Mouse (Mus musculus) MEL (cell line): Measurements from ENCODE around the gene Mylk. TPM values are rescaled to one million over a fixed set of nuclear protein-coding genes. Genes with fewer than 3 reads are reported as not detected.

Source experiments
- DNase-seq: peaks from one replicate; pipeline ENCODE4 v3.0.0; 2011; ENCODE audit warnings: low read depth, low spot score
- H3K27ac ChIP-seq: 2 replicates; pipeline ENCODE4 v1.5.1; 2012; ENCODE audit warnings: low read depth, mild to moderate bottlenecking, control low read depth, low read length, moderate library complexity; ENCODE audit not compliant: control insufficient read depth
- H3K27me3 ChIP-seq, 2 experiments: fragments of 150-350 bp in 1 of 2; sonication (generic) in 1 of 2; 2 replicates each; pipeline ENCODE4 v1.6.1; 2012; ENCODE audit warnings: low read length in 2 of 2, mild to moderate bottlenecking in 2 of 2, improper control_type of control experiment in 1 of 2, moderate library complexity in 1 of 2; ENCODE audit not compliant: insufficient read depth in 2 of 2, control insufficient read depth in 1 of 2
- H3K36me3 ChIP-seq, 2 experiments: 2 replicates each; pipeline ENCODE4 v1.6.1; 2012 to 2014; ENCODE audit warnings: low read length in 2 of 2, improper control_type of control experiment in 1 of 2, inconsistent platforms in 1 of 2, mild to moderate bottlenecking in 1 of 2; ENCODE audit not compliant: insufficient read depth in 2 of 2, control insufficient read depth in 1 of 2
- H3K4me1 ChIP-seq, 2 experiments: fragments of 150-350 bp in 1 of 2; sonication (generic) in 1 of 2; 2 replicates each; pipeline ENCODE4 v1.6.1; 2012; ENCODE audit warnings: low read length in 2 of 2, improper control_type of control experiment in 1 of 2, mild to moderate bottlenecking in 1 of 2; ENCODE audit not compliant: insufficient read depth in 2 of 2, control insufficient read depth in 1 of 2
- H3K4me3 ChIP-seq, 2 experiments: fragments of 150-350 bp in 1 of 2; sonication (generic) in 1 of 2; 2 replicates each; pipeline ENCODE4 v1.5.1; 2012; ENCODE audit warnings: low read depth in 2 of 2, low read length in 2 of 2, mild to moderate bottlenecking in 2 of 2, moderate library complexity in 2 of 2, control low read depth in 1 of 2, improper control_type of control experiment in 1 of 2; ENCODE audit not compliant: control insufficient read depth in 1 of 2, insufficient read depth in 1 of 2
- H3K79me2 ChIP-seq: 2 replicates; pipeline ENCODE4 v1.6.1; 2012; ENCODE audit warnings: mild to moderate bottlenecking, low read length, moderate library complexity; ENCODE audit not compliant: control insufficient read depth, poor library complexity, insufficient read depth
- H3K9ac ChIP-seq: 2 replicates; pipeline ENCODE4 v1.6.1; 2012; ENCODE audit warnings: low read depth, mild to moderate bottlenecking, control low read depth, low read length, moderate library complexity; ENCODE audit not compliant: control insufficient read depth, poor library complexity, severe bottlenecking
- H3K9me3 ChIP-seq: fragments of 150-350 bp; sonication (generic); replicated peaks from 2 replicates; pipeline ENCODE4 v1.6.1; 2012; ENCODE audit warnings: mild to moderate bottlenecking, low read length, improper control_type of control experiment, moderate library complexity; ENCODE audit not compliant: insufficient read depth
- BHLHE40 ChIP-seq: IDR thresholded peaks from 2 replicates; pipeline ENCODE4 v1.6.1; 2012; ENCODE audit warnings: low read depth, mild to moderate bottlenecking, inconsistent platforms, low read length, improper control_type of control experiment, borderline replicate concordance
- CHD2 ChIP-seq: IDR thresholded peaks from 2 replicates; pipeline ENCODE4 v1.6.1; 2011; ENCODE audit warnings: low read length, improper control_type of control experiment
- CTCF ChIP-seq, 3 experiments: IDR thresholded peaks in 2 of 3; conservative IDR thresholded peaks in 1 of 3; 2 replicates each; pipeline ENCODE4 v1.5.1; 2011 to 2012; ENCODE audit warnings: low read length in 3 of 3, low read depth in 2 of 3, mild to moderate bottlenecking in 2 of 3, improper control_type of control experiment in 1 of 3, inconsistent platforms in 1 of 3, mixed read lengths in 1 of 3, moderate library complexity in 1 of 3; ENCODE audit not compliant: control insufficient read depth in 1 of 3, insufficient read depth in 1 of 3, poor library complexity in 1 of 3, severe bottlenecking in 1 of 3
- ETS1 ChIP-seq: IDR thresholded peaks from 2 replicates; pipeline ENCODE4 v1.6.1; 2012; ENCODE audit warnings: low read depth, mild to moderate bottlenecking, inconsistent platforms, low read length, improper control_type of control experiment, moderate library complexity
- GABPA ChIP-seq: IDR thresholded peaks from 2 replicates; pipeline ENCODE4 v1.6.1; 2012; ENCODE audit warnings: low read depth, mild to moderate bottlenecking, inconsistent platforms, low read length, improper control_type of control experiment, moderate library complexity
- HCFC1 ChIP-seq: IDR thresholded peaks from 2 replicates; pipeline ENCODE4 v1.6.1; 2012; ENCODE audit warnings: low read depth, mild to moderate bottlenecking, inconsistent platforms, low read length, improper control_type of control experiment, moderate library complexity
- JUND ChIP-seq: IDR thresholded peaks from 2 replicates; pipeline ENCODE4 v1.6.1; 2011; ENCODE audit warnings: low read depth, mild to moderate bottlenecking, improper control_type of control experiment, low read length
- MYB ChIP-seq: IDR thresholded peaks from 2 replicates; pipeline ENCODE4 v1.6.1; 2011; ENCODE audit warnings: mild to moderate bottlenecking, low read depth, low read length, improper control_type of control experiment
- NELFE ChIP-seq: IDR thresholded peaks from 2 replicates; pipeline ENCODE4 v1.6.1; 2011; ENCODE audit warnings: low read depth, low read length, improper control_type of control experiment
- NRF1 ChIP-seq: IDR thresholded peaks from 2 replicates; pipeline ENCODE4 v1.6.1; 2014; ENCODE audit warnings: low read depth, mild to moderate bottlenecking, inconsistent platforms, low read length, improper control_type of control experiment, moderate library complexity; ENCODE audit not compliant: poor library complexity, insufficient read depth, severe bottlenecking
- POLR2AphosphoS5 ChIP-seq: IDR thresholded peaks from 2 replicates; pipeline ENCODE4 v1.6.1; 2012; ENCODE audit warnings: low read depth, borderline replicate concordance, mild to moderate bottlenecking, inconsistent platforms, low read length, moderate library complexity, mixed read lengths
- RAD21 ChIP-seq: IDR thresholded peaks from 2 replicates; pipeline ENCODE4 v1.6.1; 2011; ENCODE audit warnings: mild to moderate bottlenecking, low read depth, low read length, improper control_type of control experiment
- SIN3A ChIP-seq: IDR thresholded peaks from 2 replicates; pipeline ENCODE4 v1.6.1; 2012; ENCODE audit warnings: low read length, improper control_type of control experiment, inconsistent platforms
- SMC3 ChIP-seq: IDR thresholded peaks from 2 replicates; pipeline ENCODE4 v1.6.1; 2011; ENCODE audit warnings: low read depth, low read length, improper control_type of control experiment
- TAL1 ChIP-seq: IDR thresholded peaks from 2 replicates; pipeline ENCODE4 v1.6.1; 2012; ENCODE audit warnings: mild to moderate bottlenecking, inconsistent platforms, low read length, moderate library complexity, mixed read lengths
- TCF12 ChIP-seq: IDR thresholded peaks from 2 replicates; pipeline ENCODE4 v1.6.1; 2014; ENCODE audit warnings: low read depth, mild to moderate bottlenecking, inconsistent platforms, low read length, improper control_type of control experiment, moderate library complexity
- ZNF384 ChIP-seq: IDR thresholded peaks from 2 replicates; pipeline ENCODE4 v1.6.1; 2012; ENCODE audit warnings: low read depth, mild to moderate bottlenecking, inconsistent platforms, low read length, improper control_type of control experiment
- polyA plus RNA-seq, 2 experiments: library from polyadenylated mRNA; stranded (reverse) in 1 of 2; unstranded in 1 of 2; fragments of >175 nt in 1 of 2; fragments of >200 nt in 1 of 2; gene quantifications; 2 replicates each; pipeline versions ENCODE4 v1.2.1 to v1.2.4; 2012; ENCODE audit warnings: low replicate concordance in 2 of 2, low read depth in 1 of 2; ENCODE audit not compliant: insufficient read length in 2 of 2, insufficient read depth in 1 of 2, missing spikeins in 1 of 2
- total RNA-seq: library from RNA; depleted of rRNA; stranded (reverse); fragments of 300-350 nt; gene quantifications from 2 replicates; pipeline ENCODE4 v1.2.3, GENCODE M21; 2012

Gene Mylk
- total and polyA plus RNA-seq, 3 experiments, result not detected

GRCm38 (mm10) chr16:34953501-34953900, 208.5 kb downstream of the Mylk start:
- H3K27ac ChIP-seq, result no peak overlapping the region
- H3K27me3 ChIP-seq, result no peaks in the 10 kb centered on the region
- H3K9ac ChIP-seq, result no peak overlapping the region
- no peaks in the 10 kb centered on the region for H3K4me1 ChIP-seq
- TF ChIP-seq SIN3A (no peak), ZNF384 (no peak), JUND (no peak), SMC3 (no peak), HCFC1 (no peak), CTCF (IDR thresholded peaks at IDR 0.05 in 2 of 3, conservative IDR thresholded peaks at IDR 0.05 in 1 of 3; ENCODE audit: control insufficient read depth in 1 of 3, insufficient read depth in 1 of 3, low read depth in 2 of 3, low read length in 3 of 3, poor library complexity in 1 of 3, severe bottlenecking in 1 of 3) (no peak), POLR2AphosphoS5 (no peak), MYB (no peak), TCF12 (no peak)
- TF ChIP-seq, all 39 proteins: peak for 0
- Histone ChIP-seq H3K9me3 (no peaks in the 10 kb centered on the region), H3K4me3 (no peak overlapping the region), H3K36me3 (no peaks in the 10 kb centered on the region), H3K79me2 (no peaks in the 10 kb centered on the region)
- DNase-seq, result no peak

DNA sequence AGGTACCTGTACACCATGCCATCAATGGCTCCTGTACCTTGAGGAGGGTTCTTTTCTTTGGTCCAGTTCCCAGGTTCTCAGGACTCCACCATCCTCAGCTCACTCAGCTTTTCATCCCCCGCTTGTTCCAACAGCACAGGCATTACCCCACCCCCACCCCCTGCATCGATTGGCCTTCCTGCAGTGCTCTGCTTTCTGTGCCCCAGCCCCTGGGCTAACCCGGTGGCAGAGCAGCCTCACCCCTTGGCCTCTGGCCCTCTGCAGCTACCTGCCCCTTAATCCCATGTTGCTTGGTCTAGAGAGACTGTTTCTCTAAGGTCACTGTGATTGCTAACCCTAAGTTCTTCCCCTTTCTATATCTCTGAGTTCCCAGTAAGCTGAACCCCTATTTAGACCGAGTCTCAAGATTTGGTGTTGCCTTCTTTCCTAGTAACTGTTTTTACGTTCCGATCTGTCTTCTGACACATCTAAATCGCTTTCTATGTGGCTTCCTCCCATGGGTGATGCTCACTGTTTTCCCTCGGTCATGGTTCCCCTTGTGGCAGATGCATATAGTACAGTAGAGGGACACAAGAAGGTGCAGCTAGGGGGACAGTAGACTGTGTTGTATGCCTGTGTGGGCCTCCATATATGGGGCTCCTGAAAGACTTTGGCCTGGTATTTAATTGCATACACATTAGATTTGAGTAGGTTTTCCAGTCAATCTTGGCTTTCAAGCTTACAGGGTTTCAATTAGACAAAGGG, 212.6 kb downstream of the Mylk start:
- no peaks in the 10 kb centered on the region for H3K79me2 ChIP-seq
- TF ChIP-seq TAL1 (no peak), BHLHE40 (no peak), NRF1 (no peak), ETS1 (no peak), NELFE (no peak)
- TF ChIP-seq, all 39 proteins: peak for 0
- H3K9ac ChIP-seq, result no peak overlapping the region
- H3K4me3 ChIP-seq, result no peak overlapping the region
- no peaks in the 10 kb centered on the region for H3K36me3 ChIP-seq
- H3K27ac ChIP-seq, result no peak overlapping the region
- DNase-seq, result no peak
- H3K4me1 ChIP-seq, result no peaks in the 10 kb centered on the region
- H3K27me3 ChIP-seq, result no peaks in the 10 kb centered on the region
- no peaks in the 10 kb centered on the region for H3K9me3 ChIP-seq

GRCm38 (mm10) chr16:34958667-34959066, 213.7 kb downstream of the Mylk start:
- H3K36me3 ChIP-seq, result no peaks in the 10 kb centered on the region
- TF ChIP-seq GABPA (no peak), SMC3 (no peak), TCF12 (no peak), RAD21 (no peak), ZNF384 (no peak), CHD2 (no peak)
- H3K4me3 ChIP-seq, result no peak overlapping the region
- no peaks in the 10 kb centered on the region for H3K4me1 ChIP-seq
- no peak for DNase-seq
- H3K9me3 ChIP-seq, result no peaks in the 10 kb centered on the region
- no peaks in the 10 kb centered on the region for H3K27me3 ChIP-seq
- no peak overlapping the region for H3K9ac ChIP-seq
- H3K79me2 ChIP-seq, result no peaks in the 10 kb centered on the region
- H3K27ac ChIP-seq, result no peak overlapping the region
